Mouse (Mus musculus): ENCODE results near the gene Hpcal4.

- no peak for TF ChIP-seq POLR2A (IDR thresholded peaks at IDR 0.05; ENCODE audit: control insufficient read depth, low read depth, low read length)
- no peak for TF ChIP-seq CTCF (IDR thresholded peaks at IDR 0.05; ENCODE audit: control insufficient read depth, insufficient read depth, insufficient replicate concordance, low read depth, low read length)
Measured at GRCm38 (mm10) chr4:123160571-123160970, 22.5 kb upstream of the Hpcal4 start.
